8 mouse cellular contexts compared by ENCODE assay signal in genomic region chr2:30010840-30011281, GRCm38 (mm10). TPM values are rescaled to one million over a fixed set of nuclear protein-coding genes. Genes with fewer than 3 reads are reported as not detected.
A peak's percentile ranks its signal among the peaks of the same experiment; 100 is the strongest.
DNase-seq lines count a peak whose midpoint lies in the region; TF ChIP-seq lines count a peak whose summit lies in the region.

No protein-coding gene starts in this region.

- peak; percentile 31 to 61 for DNase-seq in left cerebral cortex, postnatal 10 days (ENCODE audit: extremely low spot score in 1 of 2, low spot score in 2 of 2)
- DNase-seq in left cerebral cortex, adult 9 months (ENCODE audit: low spot score in 2 of 2): no peak
- DNase-seq in brain, embryonic 14.5 days (ENCODE audit: low read depth): peak; percentile 64
- DNase-seq in gastrocnemius, postnatal 10 days: peak; percentile 78
- peak; percentile 30 for DNase-seq in ovary, postnatal 14 days (ENCODE audit: low spot score)
- no peak for DNase-seq in kidney, postnatal 14 days
- DNase-seq in spleen, postnatal 4 days (ENCODE audit: low spot score in 2 of 2): no peak
- DNase-seq in thymus, adult 18-20 months: no peak

- intact Hi-C loops in left cerebral cortex, postnatal 10 days (cut with DNase I): no loop called here

- TF ChIP-seq CTCF in brain, embryonic 14.5 days (IDR thresholded peaks at IDR 0.05; ENCODE audit: borderline replicate concordance, extremely low read depth, insufficient read depth, insufficient read length): no peak

- TF ChIP-seq POLR2A in brain, embryonic 14.5 days (IDR thresholded peaks at IDR 0.05; ENCODE audit: borderline replicate concordance, extremely low read depth, insufficient read depth, insufficient read length, poor library complexity, severe bottlenecking): no peak

RNA-seq across cellular contexts. Expression of gene Wdr34, which starts 37.8 kb away (rescaled TPM):
- total RNA-seq in left cerebral cortex, postnatal 10 days (2021): 10 to 100 TPM; 50.0 to 52.1 TPM
- polyA plus RNA-seq in brain, embryonic 14.5 days (2012; rRNA removed): 71.2 and 77.7 TPM in 2 replicates
- total RNA-seq in gastrocnemius, postnatal 10 days (2021): 1 to 10 TPM; 4.7 to 5.4 TPM

RNA-seq across cellular contexts. Expression of gene Sptan1, which starts 45.5 kb away (rescaled TPM):
- 1,000 to 10,000 TPM; 1,035 to 1,062 TPM for total RNA-seq in left cerebral cortex, postnatal 10 days (2021)
- polyA plus RNA-seq in brain, embryonic 14.5 days (2012; rRNA removed): 595 and 622 TPM in 2 replicates
- 100 to 1,000 TPM; 103 to 127 TPM for total RNA-seq in gastrocnemius, postnatal 10 days (2021)

RNA-seq across cellular contexts. Expression of gene Set, which starts 46.3 kb away (rescaled TPM):
- total RNA-seq in left cerebral cortex, postnatal 10 days (2021): 100 to 1,000 TPM; 219 to 220 TPM
- 223 and 340 TPM in 2 replicates for polyA plus RNA-seq in brain, embryonic 14.5 days (2012; rRNA removed)
- 100 to 1,000 TPM; 128 to 134 TPM for total RNA-seq in gastrocnemius, postnatal 10 days (2021)

Comparison
In these comparisons a context has a peak if more than half of its experiments do, and no peak if none do; other contexts are left out.
1. DNase-seq: peak in left cerebral cortex, postnatal 10 days (2 of 2), brain, embryonic 14.5 days (single experiment), gastrocnemius, postnatal 10 days (single experiment) and ovary, postnatal 14 days (single experiment); none in left cerebral cortex, adult 9 months (0 of 2), kidney, postnatal 14 days (single experiment), spleen, postnatal 4 days (0 of 2) and thymus, adult 18-20 months (0 of 2).
2. RNA of gene Wdr34, which starts 37.8 kb away (total RNA-seq): 50.0 to 52.1 TPM in left cerebral cortex, postnatal 10 days; 4.7 to 5.4 TPM in gastrocnemius, postnatal 10 days; every median in the first group is over 4 times any median in the second.
3. RNA of gene Sptan1, which starts 45.5 kb away (total RNA-seq): 1,035 to 1,062 TPM in left cerebral cortex, postnatal 10 days; 103 to 127 TPM in gastrocnemius, postnatal 10 days; every median in the first group is over 4 times any median in the second.